Mouse (Mus musculus) hindlimb bud, embryonic 11.5 days (tissue): ENCODE data around the gene Ndufs5.

ENCODE experiments used
- DNase-seq: peaks from one replicate; pipeline ENCODE4 v3.0.0-alpha.2; 2012; ENCODE audit warnings: low read depth, low spot score; ENCODE audit errors: extremely low spot score

The Ndufs5 gene

DNA sequence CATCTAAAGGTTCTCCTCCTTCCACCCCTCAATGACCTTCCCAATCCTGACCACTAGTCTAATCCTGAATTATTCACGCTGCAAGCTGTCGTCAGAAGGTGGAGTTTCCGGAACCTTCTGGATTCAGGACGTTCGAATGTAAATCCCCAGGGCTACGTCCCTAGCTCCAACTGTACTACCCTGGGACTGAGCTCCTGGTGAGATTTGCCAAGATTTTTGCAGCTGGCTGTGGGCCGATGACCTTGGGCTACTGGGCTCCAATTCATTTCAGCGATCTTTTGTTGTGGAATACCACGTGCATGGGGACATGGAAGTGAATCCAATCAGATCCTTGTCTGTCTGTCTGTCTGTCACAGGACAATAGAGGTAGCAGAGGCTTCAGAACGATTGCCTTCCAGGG, 27.7 kb downstream of the Ndufs5 start:
- DNase-seq, result no peak

DNA sequence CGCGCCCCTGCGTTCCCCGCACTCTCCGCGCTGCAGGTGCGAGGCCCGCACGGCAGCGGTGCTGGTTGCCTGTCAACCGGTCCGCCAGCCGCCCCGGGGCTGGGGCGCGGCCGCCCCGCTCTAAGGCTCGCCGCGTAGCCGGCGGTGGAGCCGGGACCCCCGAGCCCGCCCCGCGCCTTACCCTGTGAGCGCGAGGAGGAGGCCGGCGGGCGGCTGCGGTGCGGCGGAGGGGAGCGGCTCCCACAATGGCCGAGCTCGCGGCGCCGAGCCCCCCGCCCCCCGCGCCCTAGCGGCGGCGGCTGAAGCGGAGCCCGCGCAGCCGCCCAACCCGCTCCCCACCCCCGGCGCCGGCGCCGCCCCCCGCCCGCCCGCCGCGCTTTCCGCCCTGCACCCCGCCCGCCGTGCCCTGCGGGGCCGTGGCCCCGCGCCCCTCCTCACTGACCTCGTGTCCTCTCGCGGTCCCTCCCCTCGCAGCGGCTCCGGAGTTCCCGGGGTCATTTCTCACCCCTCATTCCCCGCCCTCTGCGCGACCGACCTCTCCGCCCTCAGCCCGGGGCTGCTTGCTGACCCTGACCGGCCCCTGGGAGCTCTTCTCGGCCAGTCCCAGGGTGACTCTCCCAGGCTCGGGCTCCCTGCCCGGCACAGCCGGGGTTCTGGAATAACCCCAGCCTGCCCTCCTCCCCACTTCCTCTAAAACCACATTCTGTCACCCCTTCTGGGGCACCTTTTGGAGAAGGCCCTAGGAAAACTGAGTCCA, 30.8 kb downstream of the Ndufs5 start:
- DNase-seq, result no peak

- DNase-seq, result no peak
Measured at GRCm38 (mm10) chr4:123686368-123687024, 31.5 kb downstream of the Ndufs5 start.

DNA sequence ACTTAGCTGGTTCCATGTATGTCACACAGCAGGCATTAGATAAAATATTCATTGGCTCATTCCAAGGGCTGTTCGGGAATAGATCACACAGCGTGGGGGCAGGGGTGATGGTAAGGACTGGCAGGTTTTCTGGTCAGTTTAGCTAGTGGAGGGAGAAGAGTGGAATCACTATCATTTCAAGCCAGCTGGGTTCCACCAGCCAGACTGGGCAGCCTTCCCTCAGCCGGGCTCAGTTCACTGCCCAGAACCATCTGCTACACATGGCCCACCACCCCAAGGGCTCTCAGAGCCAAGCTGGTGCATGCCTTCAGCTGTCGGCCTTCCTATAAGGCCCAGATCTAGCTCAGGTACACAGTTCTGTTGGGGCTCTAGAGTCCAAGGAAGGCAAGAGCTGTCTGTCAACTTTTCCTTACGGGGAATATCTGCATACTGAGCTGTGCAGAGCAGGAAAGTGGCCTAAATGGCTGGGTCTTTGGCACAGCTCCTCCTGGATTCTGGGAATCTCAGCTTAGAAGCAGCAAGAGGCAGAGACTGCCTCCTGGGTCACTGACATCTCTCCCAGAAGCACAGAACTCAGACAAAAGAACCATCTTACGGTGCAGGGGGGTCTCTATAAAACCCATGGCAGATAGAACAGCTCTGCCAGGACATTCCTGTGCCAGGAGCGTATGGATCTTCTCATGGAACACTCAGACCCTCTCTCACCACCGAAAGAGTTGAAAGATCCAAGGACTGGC, 32.3 kb downstream of the Ndufs5 start:
- no peak for DNase-seq

GRCm38 (mm10) chr4:123685046-123685445, 33.0 kb downstream of the Ndufs5 start:
- DNase-seq, result no peak

DNA sequence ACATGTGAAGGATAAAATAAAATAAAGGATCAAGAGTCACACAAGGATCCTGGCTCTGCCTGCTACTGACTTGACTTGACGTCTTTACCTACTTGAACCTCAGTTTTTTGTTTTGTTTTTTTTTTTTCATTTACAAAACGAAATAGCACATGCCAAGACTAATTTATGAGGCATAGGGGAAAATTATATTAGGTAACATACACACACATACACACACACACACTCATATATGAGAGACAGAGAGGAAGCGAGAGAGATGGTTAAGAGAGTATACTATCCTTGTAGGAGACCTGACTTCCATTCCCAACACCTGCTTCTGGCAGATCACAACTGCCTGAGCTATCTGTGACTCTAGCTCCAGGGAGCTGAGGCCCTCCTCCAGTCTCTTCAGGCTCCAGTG, 33.7 kb downstream of the Ndufs5 start, which contains the start of gene Macf1:
Gene Macf1, minus strand, starts transcription at position 101 of the 400 bp plus-strand sequence.
- no peak for DNase-seq

DNA sequence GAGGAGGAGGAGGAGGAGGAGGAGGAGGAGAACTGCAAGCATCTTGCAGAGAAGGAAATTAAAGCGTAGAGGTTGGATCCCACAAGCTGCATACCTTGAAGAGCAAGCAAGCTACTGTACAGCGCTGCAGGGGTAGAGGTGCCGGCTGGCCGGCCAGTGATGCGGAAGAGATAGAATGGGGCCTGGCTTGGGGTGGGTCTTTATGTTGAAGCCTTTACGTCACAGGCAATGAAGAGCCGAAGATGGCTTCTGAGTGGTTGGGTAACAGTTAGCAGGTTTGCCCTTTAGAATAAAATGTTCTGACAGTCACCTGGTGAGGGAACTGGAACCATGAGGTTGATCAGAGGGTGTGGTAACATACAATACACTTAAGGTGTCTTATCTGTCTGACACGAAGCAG, 35.7 kb downstream of the Ndufs5 start:
- no peak for DNase-seq

DNA sequence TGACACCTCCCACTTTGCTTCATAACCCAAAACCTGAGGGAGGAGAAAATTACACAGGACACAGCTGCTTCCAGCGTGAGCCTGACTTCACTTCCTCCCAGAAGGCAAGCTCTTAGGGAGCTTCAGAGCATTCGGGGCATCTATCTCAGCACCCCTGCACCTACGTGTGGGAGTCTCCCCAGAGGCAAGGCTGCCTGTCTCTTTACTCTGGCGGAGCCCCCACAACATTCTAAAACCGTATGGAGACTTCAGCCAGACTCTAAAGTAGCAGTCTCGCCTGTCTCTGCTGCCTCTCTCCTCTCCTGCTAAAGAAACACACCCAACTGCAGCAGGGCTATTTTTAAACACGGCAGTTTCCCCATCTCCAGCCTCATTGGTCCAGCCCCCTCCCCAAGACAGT, 37.0 kb downstream of the Ndufs5 start:
- no peak for DNase-seq

DNA sequence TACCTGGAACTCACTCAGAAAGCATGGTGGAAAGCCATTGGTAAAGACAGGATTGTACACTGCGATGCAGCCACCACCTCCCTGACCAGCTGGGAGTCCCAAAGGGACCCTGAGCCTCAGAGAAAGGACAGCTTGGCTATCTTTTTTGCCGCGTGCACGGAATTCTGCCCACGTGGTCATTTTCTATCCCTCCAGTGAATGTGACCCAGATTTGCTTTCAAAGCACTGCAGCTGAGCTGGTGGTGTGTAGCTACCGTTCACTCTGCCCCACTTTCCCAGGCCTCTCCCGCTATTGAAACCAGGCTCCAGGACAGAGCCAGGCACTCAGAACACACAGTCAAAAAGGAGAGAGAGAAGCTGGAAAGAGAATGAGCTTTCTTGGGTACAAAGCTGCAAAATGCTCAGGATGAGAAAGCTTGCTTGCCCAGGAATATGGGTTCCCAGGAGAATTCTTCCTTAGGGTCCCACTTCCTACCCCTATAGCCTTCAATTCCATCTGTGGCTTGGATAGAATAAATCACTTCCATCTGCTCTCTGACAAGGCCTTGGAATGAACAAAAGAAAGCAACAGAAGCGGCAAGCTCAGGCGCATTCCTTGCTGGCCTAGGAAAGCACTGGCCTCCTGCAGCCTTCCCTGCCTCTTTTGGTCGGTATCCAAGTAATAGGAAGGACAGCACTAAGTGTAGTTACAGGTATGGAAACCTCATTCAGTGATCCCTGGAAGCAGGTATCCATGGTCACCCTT, 40.8 kb downstream of the Ndufs5 start:
- DNase-seq, result no peak

DNA sequence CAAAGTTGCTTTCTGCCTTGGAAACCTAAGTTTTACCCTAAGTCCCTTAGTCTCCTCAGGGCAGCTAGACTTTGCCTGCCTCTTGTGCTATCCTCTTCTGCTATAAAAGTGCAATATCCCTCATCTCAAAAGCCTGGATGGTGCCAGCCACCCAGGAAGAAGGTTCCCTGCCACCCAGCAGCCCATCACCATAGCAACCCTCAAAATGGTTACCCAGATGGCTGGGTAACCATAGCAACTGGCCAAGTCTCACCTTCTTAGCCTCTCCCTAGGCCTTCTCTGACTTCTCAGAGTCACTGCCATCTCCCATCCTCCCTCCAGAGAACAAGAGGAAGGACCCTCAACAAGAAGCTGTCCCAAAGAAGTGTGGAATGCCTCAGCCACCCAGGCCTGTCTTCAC, 47.4 kb downstream of the Ndufs5 start:
- DNase-seq, result no peak

GRCm38 (mm10) chr4:123669696-123670095, 48.3 kb downstream of the Ndufs5 start:
- DNase-seq, result no peak

GRCm38 (mm10) chr4:123667260-123667867, 50.6 kb downstream of the Ndufs5 start:
- DNase-seq, result peak; percentile 91

- no peak for DNase-seq
Measured at GRCm38 (mm10) chr4:123666517-123666916, 51.5 kb downstream of the Ndufs5 start.

- peak; percentile 47 for DNase-seq
Measured at GRCm38 (mm10) chr4:123665681-123666278, 52.2 kb downstream of the Ndufs5 start.

- no peak for DNase-seq
Measured at GRCm38 (mm10) chr4:123664951-123665661, 52.9 kb downstream of the Ndufs5 start.

DNA sequence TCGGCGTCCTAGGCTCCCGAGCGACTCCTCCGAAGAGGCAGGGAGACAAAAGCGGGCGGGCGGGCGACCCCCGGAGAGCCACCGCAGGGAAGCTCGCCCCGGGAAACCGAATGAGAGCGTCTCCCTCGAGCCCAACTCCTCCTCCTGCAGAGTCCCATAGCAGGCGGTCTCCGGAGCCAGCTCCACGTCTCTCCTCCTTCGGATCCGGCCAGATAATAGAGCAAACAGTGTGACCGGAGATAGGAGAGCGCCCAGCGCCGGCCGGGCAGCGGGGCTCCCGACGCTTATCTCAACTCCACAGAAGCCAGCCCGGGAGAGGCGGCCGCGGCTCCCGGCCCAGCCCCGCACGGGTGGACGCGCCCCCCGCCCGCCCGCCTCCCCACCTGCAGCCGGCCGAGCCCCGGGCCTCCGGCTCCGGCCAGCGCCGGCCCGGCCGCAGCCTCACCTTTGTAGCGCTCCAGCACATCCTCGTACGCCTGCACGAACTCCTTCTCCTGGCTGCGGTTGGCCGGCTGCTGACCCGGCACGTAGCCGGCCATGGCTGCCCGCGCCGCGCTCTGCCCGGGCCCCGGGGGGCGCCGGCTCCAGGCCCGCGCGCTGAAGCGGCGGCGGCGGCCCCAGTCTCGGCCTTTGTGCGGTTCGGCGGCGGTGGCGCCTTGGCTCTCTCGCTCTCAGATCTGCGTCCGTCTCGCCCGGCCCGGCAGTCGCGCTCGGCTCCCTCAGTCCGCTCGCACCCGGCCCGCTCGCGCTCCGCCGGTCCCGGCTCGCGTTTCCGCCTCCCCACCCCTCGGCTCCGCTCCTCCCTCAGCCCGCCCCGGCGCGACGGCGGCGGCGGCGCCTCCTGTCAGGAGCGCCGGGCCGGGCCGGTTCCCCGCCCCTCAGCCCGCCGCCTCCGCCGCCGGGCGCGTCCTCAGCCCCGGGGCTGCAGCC, 53.7 kb downstream of the Ndufs5 start:
- no peak for DNase-seq

DNA sequence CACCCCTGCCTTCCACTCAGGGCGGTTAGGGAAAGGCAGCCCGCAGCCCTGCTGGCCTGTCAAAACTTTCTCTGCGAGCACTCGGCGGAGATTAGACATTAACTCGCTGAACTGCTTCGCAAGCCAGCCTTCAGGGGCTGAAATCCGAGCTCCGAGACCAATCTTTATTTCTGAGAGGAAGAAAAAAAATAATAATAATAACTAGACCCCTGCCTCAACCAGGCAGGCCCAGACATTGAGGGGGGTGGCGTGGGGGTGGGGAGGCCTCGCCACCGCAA, 54.4 kb downstream of the Ndufs5 start:
- DNase-seq, result no peak

DNA sequence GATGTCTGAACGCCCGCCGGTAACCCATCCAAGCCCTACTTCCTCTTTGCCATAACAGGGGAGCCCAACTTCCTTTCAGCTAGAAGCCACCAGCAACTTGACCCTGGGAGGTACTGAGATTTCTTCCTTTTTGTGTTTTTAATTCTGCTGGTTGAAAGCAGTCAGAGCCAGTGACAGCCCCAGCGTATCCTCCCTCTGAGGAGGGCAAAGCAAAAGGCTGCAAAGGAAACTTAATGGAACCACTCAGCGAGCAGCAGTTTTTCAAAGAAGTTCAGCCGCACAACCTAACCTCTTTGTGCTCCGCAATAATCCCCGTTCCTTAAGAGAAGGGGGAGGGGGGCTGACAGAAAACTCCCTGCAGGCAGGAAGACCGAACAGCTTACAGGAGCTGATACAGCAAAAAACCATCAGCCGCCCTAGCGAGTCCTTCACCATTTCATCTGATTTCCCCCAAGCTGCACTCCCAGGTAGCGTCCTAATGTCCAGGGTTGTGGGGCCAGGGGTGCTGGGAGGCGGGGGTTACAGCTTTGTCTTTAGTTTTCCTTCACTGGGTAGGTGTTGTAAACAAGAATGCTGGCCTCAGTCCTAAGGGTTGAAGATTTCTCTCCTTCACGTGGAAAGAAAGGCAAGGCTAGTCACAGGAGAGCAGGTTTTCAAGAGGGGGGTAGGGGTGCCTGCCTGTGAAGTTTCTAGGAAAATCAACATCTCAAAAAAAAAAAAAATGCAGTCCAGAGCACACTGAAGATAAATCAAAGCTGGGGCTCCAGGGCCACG, 54.9 kb downstream of the Ndufs5 start:
- DNase-seq, result no peak
